Mouse (Mus musculus): ENCODE measurements around the gene Ttf1.

DNA sequence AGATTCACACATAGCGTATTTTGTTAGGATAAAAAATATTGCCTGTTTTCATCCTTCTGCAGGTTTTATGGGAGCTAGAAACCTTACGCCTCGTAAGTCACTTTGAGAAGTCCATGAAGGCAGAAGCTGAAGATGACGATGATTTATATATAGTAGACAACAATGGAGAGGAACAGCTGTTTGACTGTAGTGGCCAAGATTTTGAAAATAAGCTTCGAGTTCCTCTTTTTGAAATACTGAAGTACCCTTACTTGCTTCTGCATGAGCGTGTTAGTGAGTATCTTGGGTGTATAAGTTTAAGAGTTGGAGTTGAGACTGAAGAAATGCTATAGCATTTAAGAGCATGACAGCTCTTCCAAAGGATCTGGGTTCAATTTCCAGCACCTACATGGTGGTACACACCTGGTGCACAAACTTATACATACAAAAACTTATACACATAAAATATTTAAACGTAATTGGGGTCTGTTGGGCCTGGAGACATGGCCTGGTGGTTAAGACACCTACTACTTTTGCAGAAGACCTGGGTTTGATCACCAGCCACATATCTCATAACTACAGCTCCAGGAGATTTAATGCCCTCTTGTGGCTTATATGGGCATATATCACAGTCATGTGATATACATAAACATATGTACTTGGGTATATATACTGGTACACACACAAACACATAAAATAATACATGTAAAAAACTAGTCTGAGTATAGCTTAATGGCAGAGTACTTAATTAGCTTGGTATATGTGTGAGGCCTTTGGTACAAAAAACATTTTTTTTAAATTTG lies 70.2 kb downstream of the Ttf1 start:
- no peak for TF ChIP-seq CTCF (IDR thresholded peaks at IDR 0.05; ENCODE audit: extremely low read depth, insufficient read depth, insufficient read length, insufficient replicate concordance)
- no peak for TF ChIP-seq POLR2A (IDR thresholded peaks at IDR 0.05; ENCODE audit: low read depth, low read length)
